Mouse (Mus musculus): ENCODE data around the gene Comp. TPM values are rescaled to one million over a fixed set of nuclear protein-coding genes. Genes with fewer than 3 reads are reported as not detected.

Gene Comp
- polyA plus RNA-seq, 1 experiment from 2014 or later = 0.32 TPM

DNA sequence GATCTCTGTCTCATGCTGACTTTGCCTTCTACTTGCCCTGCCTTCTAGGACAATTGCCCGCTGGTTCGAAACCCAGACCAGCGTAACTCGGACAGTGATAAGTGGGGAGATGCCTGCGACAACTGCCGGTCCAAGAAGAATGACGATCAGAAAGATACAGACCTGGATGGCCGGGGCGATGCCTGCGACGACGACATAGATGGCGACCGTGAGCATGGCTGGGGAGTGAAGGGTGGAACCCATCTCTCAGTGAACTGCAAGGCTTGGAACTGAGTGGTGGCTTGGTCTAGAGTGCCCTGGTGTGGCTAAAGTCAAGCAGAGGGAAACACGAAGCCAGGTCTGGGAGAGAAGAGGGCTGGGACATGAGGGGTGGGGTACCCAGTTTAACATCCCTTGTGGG is 3.7 kb downstream of the Comp start:
- Histone ChIP-seq H3K4me2 (ENCODE audit: low read depth) (no peak overlapping the region), H3K4me3 (ENCODE audit: low read depth, low read length) (no peak overlapping the region), H3K4me1 (ENCODE audit: control insufficient read depth, insufficient read depth, low read length) (peaks cover 12% of the 10 kb centered on the region), H3K27ac (ENCODE audit: low read depth, low read length) (no peak overlapping the region), H3K9me3 (ENCODE audit: control insufficient read depth, low read length) (no peaks in the 10 kb centered on the region), H3K9ac (ENCODE audit: low read length) (no peak overlapping the region), H3K27me3 (ENCODE audit: control insufficient read depth, insufficient read depth, low read length) (peaks cover 68% of the 10 kb centered on the region), H3K36me3 (ENCODE audit: control insufficient read depth, insufficient read depth, low read length) (no peaks in the 10 kb centered on the region)
- 12% methylated on average over 15 of the region's 15 CpGs for WGBS
- ATAC-seq (ENCODE audit: insufficient read depth, low FRiP score, low TSS enrichment) (no peak), DNase-seq (ENCODE audit: low spot score) (no peak)

DNA sequence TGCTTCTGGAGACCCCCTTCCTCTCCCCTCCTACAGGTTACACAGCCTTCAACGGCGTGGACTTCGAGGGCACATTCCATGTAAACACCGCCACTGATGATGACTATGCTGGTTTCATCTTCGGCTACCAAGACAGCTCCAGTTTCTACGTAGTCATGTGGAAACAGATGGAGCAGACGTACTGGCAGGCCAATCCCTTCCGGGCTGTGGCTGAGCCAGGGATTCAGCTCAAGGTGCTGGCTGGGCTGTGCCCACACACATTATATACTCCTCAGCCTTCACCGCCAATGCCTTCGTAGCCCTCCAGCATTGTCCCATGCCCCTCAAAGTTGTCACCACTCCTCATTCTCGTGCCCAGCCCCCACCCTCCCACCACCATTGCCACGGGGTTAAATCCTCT is 6.7 kb downstream of the Comp start:
- Histone ChIP-seq H3K27ac (ENCODE audit: low read depth, low read length) (no peak overlapping the region), H3K4me1 (ENCODE audit: control insufficient read depth, insufficient read depth, low read length) (no peaks in the 10 kb centered on the region), H3K4me2 (ENCODE audit: low read depth) (no peak overlapping the region), H3K9ac (ENCODE audit: low read length) (no peak overlapping the region), H3K36me3 (ENCODE audit: control insufficient read depth, insufficient read depth, low read length) (no peaks in the 10 kb centered on the region), H3K27me3 (ENCODE audit: control insufficient read depth, insufficient read depth, low read length) (peaks cover 38% of the 10 kb centered on the region), H3K4me3 (ENCODE audit: low read depth, low read length) (no peak overlapping the region), H3K9me3 (ENCODE audit: control insufficient read depth, low read length) (no peaks in the 10 kb centered on the region)
- WGBS = 88% methylated on average over 12 of the region's 12 CpGs
- ATAC-seq (ENCODE audit: insufficient read depth, low FRiP score, low TSS enrichment) (no peak), DNase-seq (ENCODE audit: low spot score) (no peak)

DNA sequence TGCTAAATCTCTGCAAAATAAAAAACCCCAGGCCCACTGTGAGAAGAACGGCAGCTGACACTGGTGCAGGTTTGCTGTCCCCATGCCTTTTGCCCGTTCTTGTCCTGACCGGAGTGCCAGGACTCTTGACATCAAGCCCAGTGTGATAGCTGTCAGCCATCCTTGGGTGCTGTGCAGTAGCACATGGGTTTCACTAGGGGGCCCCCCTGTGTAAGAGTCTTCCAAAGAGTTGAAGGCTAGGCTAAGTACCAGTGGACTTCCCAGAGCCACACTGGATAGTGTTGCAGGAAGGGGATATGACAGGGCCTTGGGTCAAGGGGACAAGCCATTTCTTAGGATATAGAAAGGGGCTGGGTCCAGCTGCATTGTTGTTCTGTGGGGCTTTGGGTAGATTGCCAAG is 9.9 kb downstream of the Comp start:
- WGBS = 57% methylated on average over 3 of the region's 3 CpGs
- no peak overlapping the region for H3K27ac ChIP-seq (ENCODE audit: low read depth, low read length)
- H3K36me3 ChIP-seq (ENCODE audit: control insufficient read depth, insufficient read depth, low read length) = peaks cover 4% of the 10 kb centered on the region; the same call in 1 of the 2 replicates
- ATAC-seq (ENCODE audit: insufficient read depth, low FRiP score, low TSS enrichment) = 0 out of 2 replicates have a peak, but pooled peaks have one; percentile 32
- no peaks in the 10 kb centered on the region for H3K9me3 ChIP-seq (ENCODE audit: control insufficient read depth, low read length)
- no peak overlapping the region for H3K4me2 ChIP-seq (ENCODE audit: low read depth)
- DNase-seq (ENCODE audit: low spot score) = peak; percentile 66
- peaks cover 7% of the 10 kb centered on the region for H3K27me3 ChIP-seq (ENCODE audit: control insufficient read depth, insufficient read depth, low read length)
- H3K4me3 ChIP-seq (ENCODE audit: low read depth, low read length) = no peak overlapping the region
- H3K4me1 ChIP-seq (ENCODE audit: control insufficient read depth, insufficient read depth, low read length) = no peaks in the 10 kb centered on the region
- no peak overlapping the region for H3K9ac ChIP-seq (ENCODE audit: low read length)

DNA sequence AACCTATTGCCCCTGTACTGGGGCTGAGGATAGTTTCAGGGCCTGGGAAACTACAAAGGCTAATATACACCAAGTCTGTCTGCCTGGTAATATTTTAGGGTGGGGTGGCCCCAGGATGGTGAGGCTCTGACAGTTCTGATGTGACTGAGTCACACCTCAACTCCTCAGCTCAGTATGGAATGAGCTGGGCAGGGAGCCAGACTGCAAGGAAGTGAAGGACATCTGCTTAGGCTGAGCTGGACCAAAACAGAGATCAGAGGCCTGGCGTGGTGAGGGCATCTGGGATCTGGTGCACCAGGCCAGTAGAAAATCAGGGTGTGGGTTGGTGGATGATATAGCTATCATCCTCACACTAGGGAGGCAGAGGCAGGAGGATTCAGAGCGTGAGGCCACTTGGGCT is 16.3 kb downstream of the Comp start:
- Histone ChIP-seq H3K27ac (ENCODE audit: low read depth, low read length) (no peak overlapping the region), H3K36me3 (ENCODE audit: control insufficient read depth, insufficient read depth, low read length) (peaks cover 6% of the 10 kb centered on the region; the same call in 1 of the 2 replicates), H3K4me1 (ENCODE audit: control insufficient read depth, insufficient read depth, low read length) (no peaks in the 10 kb centered on the region), H3K4me2 (ENCODE audit: low read depth) (no peak overlapping the region), H3K4me3 (ENCODE audit: low read depth, low read length) (no peak overlapping the region), H3K27me3 (ENCODE audit: control insufficient read depth, insufficient read depth, low read length) (no peaks in the 10 kb centered on the region), H3K9me3 (ENCODE audit: control insufficient read depth, low read length) (no peaks in the 10 kb centered on the region), H3K9ac (ENCODE audit: low read length) (no peak overlapping the region)
- WGBS = 87% methylated on average over 2 of the region's 2 CpGs
- DNase-seq (ENCODE audit: low spot score) (no peak), ATAC-seq (ENCODE audit: insufficient read depth, low FRiP score, low TSS enrichment) (no peak)

DNA sequence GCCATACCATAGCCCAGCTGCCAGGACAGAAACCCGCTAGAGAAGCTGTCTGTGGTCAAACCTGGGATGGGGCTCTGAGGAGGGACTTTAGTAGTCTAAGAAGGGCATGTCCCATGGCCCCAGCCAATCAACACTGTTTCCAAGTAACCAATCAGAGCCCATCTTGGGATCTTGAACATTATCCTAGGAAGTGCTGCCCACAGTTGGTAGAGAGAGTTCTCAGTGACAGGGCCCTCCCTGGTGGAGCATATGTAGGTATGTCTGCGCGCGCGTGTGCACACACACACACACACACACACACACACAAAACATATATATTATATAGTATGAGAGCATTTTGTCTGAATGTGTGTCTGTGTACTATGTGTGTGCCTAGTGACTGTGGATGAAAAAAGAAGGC is 19.7 kb downstream of the Comp start:
- WGBS = 84% methylated on average over 5 of the region's 5 CpGs
- no peak overlapping the region for H3K4me3 ChIP-seq (ENCODE audit: low read depth, low read length)
- no peak for ATAC-seq (ENCODE audit: insufficient read depth, low FRiP score, low TSS enrichment)

DNA sequence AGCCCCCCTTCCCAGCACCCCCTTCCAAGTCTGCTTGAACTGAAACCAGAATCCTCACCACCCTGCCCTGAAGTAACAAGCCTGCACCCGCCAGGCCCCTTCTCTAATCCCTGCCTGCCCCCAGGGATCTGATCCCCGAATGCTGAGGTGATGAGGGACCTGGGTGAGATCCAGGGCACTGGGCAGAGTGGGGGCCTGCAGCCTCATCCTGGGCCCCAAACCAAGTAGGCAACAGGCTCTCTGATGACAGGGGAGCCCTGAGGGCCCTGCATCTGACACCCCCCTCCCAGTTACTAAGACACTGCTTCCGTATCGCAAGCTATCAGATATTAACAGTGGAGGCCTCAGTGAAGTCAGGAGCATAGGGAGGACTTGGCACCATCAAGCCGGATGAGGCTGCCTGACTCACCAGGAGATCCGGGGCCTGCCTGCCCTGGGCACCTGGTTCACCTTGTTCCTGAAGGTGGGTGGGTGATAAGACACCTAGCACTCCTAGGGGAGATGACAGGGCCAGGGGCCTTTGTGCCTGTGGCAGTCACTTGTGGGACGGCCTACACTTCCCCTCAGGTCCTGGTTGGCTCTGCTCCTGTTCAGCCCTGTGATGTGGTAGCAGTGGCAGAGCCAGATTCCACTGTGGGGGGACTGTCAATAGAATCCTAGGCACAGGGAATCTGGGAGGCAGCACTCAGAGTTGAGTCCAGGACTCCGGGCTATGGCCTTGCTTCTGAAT is 21.1 kb downstream of the Comp start:
- Histone ChIP-seq H3K27me3 (ENCODE audit: control insufficient read depth, insufficient read depth, low read length) (no peaks in the 10 kb centered on the region), H3K4me3 (ENCODE audit: low read depth, low read length) (no peak overlapping the region), H3K4me2 (ENCODE audit: low read depth) (no peak overlapping the region), H3K9me3 (ENCODE audit: control insufficient read depth, low read length) (no peaks in the 10 kb centered on the region), H3K4me1 (ENCODE audit: control insufficient read depth, insufficient read depth, low read length) (no peaks in the 10 kb centered on the region), H3K9ac (ENCODE audit: low read length) (no peak overlapping the region), H3K36me3 (ENCODE audit: control insufficient read depth, insufficient read depth, low read length) (0 out of 2 replicates have a peak, but pooled peaks cover 2% of the 10 kb centered on the region), H3K27ac (ENCODE audit: low read depth, low read length) (no peak overlapping the region)
- no peak for ATAC-seq (ENCODE audit: insufficient read depth, low FRiP score, low TSS enrichment)
- DNase-seq (ENCODE audit: low spot score) = no peak
- 87% methylated on average over 8 of the region's 8 CpGs for WGBS

More for the DNA sequence above, 19.7 kb downstream of the Comp start:
- Histone ChIP-seq H3K9me3 (ENCODE audit: control insufficient read depth, low read length) (no peaks in the 10 kb centered on the region), H3K4me1 (ENCODE audit: control insufficient read depth, insufficient read depth, low read length) (no peaks in the 10 kb centered on the region), H3K36me3 (ENCODE audit: control insufficient read depth, insufficient read depth, low read length) (0 out of 2 replicates have a peak, but pooled peaks cover 2% of the 10 kb centered on the region), H3K27ac (ENCODE audit: low read depth, low read length) (no peak overlapping the region), H3K27me3 (ENCODE audit: control insufficient read depth, insufficient read depth, low read length) (no peaks in the 10 kb centered on the region), H3K9ac (ENCODE audit: low read length) (no peak overlapping the region), H3K4me2 (ENCODE audit: low read depth) (no peak overlapping the region)
- no peak for DNase-seq (ENCODE audit: low spot score)

DNA sequence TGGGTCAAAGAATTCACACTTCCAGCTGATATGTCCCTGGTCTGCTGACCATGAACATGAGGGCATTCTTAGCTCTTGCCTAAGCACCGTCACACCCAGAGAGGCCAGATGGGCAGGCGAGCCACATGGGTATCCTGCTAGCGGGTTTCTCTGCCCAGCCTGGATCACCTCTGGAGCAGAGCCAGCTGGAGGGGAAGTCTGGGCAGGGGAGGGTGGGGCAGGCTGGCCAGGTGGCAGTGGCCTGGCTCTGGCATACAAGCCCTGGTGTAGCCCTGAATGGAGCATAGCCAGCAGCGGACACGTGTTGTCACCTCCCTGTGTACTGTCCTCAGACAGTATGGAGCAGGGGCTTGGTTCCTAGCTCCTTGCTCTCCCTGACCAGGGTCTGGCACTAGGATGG is 22.3 kb downstream of the Comp start:
- DNase-seq (ENCODE audit: low spot score) (no peak), ATAC-seq (ENCODE audit: insufficient read depth, low FRiP score, low TSS enrichment) (no peak)
- H3K4me1 ChIP-seq (ENCODE audit: control insufficient read depth, insufficient read depth, low read length) = no peaks in the 10 kb centered on the region
- 78% methylated on average over 5 of the region's 5 CpGs for WGBS
- 0 out of 2 replicates have a peak, but pooled peaks cover 2% of the 10 kb centered on the region for H3K36me3 ChIP-seq (ENCODE audit: control insufficient read depth, insufficient read depth, low read length)
- H3K27ac ChIP-seq (ENCODE audit: low read depth, low read length) = no peak overlapping the region
- H3K9ac ChIP-seq (ENCODE audit: low read length) = no peak overlapping the region
- no peak overlapping the region for H3K4me2 ChIP-seq (ENCODE audit: low read depth)
- H3K4me3 ChIP-seq (ENCODE audit: low read depth, low read length) = no peak overlapping the region
- no peaks in the 10 kb centered on the region for H3K27me3 ChIP-seq (ENCODE audit: control insufficient read depth, insufficient read depth, low read length)
- H3K9me3 ChIP-seq (ENCODE audit: control insufficient read depth, low read length) = no peaks in the 10 kb centered on the region

DNA sequence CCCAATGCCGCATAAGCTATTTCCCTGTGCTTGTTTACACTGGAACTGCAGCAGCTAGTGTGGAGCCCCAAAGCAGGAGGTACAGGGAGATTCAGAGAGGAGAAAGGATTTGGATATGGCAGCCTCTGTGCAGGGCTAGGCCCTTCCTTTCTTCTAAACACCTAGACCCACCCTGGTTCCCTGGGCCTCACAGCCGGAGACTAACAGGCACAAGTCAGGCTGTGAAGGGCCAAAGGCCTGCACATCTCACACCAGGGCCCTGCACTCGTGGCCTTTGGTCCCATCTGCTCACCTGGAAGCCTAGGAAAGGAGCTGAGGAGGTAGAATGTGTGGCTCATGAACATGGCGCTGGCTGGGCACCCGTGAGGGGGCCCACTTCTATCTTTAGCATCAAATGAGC is 22.8 kb downstream of the Comp start:
- no peak overlapping the region for H3K4me3 ChIP-seq (ENCODE audit: low read depth, low read length)
- 0 out of 2 replicates have a peak, but pooled peaks cover 2% of the 10 kb centered on the region for H3K36me3 ChIP-seq (ENCODE audit: control insufficient read depth, insufficient read depth, low read length)
- 86% methylated on average over 5 of the region's 5 CpGs for WGBS
- no peak for DNase-seq (ENCODE audit: low spot score)
- no peak overlapping the region for H3K4me2 ChIP-seq (ENCODE audit: low read depth)
- no peaks in the 10 kb centered on the region for H3K4me1 ChIP-seq (ENCODE audit: control insufficient read depth, insufficient read depth, low read length)
- no peak overlapping the region for H3K27ac ChIP-seq (ENCODE audit: low read depth, low read length)
- ATAC-seq (ENCODE audit: insufficient read depth, low FRiP score, low TSS enrichment) = no peak
- no peaks in the 10 kb centered on the region for H3K27me3 ChIP-seq (ENCODE audit: control insufficient read depth, insufficient read depth, low read length)
- no peaks in the 10 kb centered on the region for H3K9me3 ChIP-seq (ENCODE audit: control insufficient read depth, low read length)
- H3K9ac ChIP-seq (ENCODE audit: low read length) = no peak overlapping the region
